Mouse (Mus musculus): ENCODE results near the gene Urm1. TPM values are rescaled to one million over a fixed set of nuclear protein-coding genes. Genes with fewer than 3 reads are reported as not detected.

The Urm1 gene
- polyA plus RNA-seq, 1 experiment from 2014 or later: 31.1 TPM

GRCm38 (mm10) chr2:29826926-29827708 lies 7.2 kb downstream of the Urm1 start:
- Histone ChIP-seq H3K27ac (ENCODE audit: low read length) (peak overlapping the region; percentile 98), H3K4me2 (replicated peaks; ENCODE audit: low read depth, low read length) (peak overlapping the region; percentile 92), H3K9me3 (ENCODE audit: low read length) (no peaks in the 10 kb centered on the region), H3K4me3 (ENCODE audit: low read length) (peak overlapping the region; percentile 91), H3K27me3 (ENCODE audit: insufficient read depth, low read length) (no peaks in the 10 kb centered on the region), H3K9ac (replicated peaks; ENCODE audit: low read length) (peak overlapping the region; percentile 92), H3K36me3 (ENCODE audit: insufficient read depth, low read length) (no peaks in the 10 kb centered on the region), H3K4me1 (ENCODE audit: insufficient read depth, low read length) (peaks cover 19% of the 10 kb centered on the region)
- whole genome bisulfite sequencing: under 1% methylated on average over 48 of the region's 48 CpGs
- ATAC-seq (ENCODE audit: low FRiP score, low TSS enrichment): peak; percentile 96

DNA sequence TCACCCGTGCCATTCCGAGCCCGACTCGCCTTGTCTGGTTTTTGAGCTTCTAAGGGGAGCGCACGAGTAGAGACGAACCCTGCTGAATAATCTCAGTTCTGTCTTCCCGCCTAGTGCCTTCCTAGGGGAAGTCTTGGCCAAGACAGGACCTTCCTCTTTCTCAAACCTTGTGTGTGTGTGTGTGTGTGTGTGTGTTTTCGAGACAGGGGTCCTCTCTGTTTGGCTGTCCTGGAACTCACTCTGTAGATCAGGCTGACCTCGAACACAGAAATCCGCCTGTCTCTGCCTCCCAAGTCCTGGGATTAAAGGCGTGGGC lies 7.8 kb downstream of the Urm1 start:
- no peaks in the 10 kb centered on the region for H3K36me3 ChIP-seq (ENCODE audit: insufficient read depth, low read length)
- peak; percentile 3; the same call in 1 of the 2 replicates for ATAC-seq (ENCODE audit: low FRiP score, low TSS enrichment)
- no peaks in the 10 kb centered on the region for H3K27me3 ChIP-seq (ENCODE audit: insufficient read depth, low read length)
- 2% methylated on average over 12 of the region's 12 CpGs for WGBS
- peak overlapping the region; percentile 91 for H3K4me3 ChIP-seq (ENCODE audit: low read length)
- peak overlapping the region; percentile 87 for H3K9ac ChIP-seq (replicated peaks; ENCODE audit: low read length)
- H3K27ac ChIP-seq (ENCODE audit: low read length): peak overlapping the region; percentile 3; the same call in 1 of the 2 replicates
- no peaks in the 10 kb centered on the region for H3K9me3 ChIP-seq (ENCODE audit: low read length)
- H3K4me2 ChIP-seq (replicated peaks; ENCODE audit: low read depth, low read length): peak overlapping the region; percentile 92
- H3K4me1 ChIP-seq (ENCODE audit: insufficient read depth, low read length): peaks cover 19% of the 10 kb centered on the region

DNA sequence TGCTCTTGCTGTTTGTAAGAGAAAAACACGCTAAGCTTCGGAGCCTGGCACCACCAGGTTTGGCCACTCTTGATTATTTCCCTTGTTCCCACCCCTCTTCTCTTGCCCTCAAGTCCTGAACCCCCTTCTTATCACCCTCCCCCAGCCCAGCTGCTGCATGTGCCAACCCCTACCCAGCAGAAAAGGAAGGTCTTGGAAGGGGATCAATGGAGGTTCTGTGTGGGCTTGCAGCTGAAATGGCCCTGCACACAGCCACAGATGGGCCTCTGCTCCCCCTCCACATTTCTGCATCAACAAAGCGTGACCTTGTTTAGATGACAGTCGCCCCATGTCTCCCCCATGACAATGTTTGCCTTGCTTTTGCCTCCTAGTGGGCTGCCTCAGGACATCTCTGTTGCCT lies 11.2 kb downstream of the Urm1 start:
- Histone ChIP-seq H3K36me3 (ENCODE audit: insufficient read depth, low read length) (0 out of 2 replicates have a peak, but pooled peaks cover 6% of the 10 kb centered on the region), H3K27me3 (ENCODE audit: insufficient read depth, low read length) (no peaks in the 10 kb centered on the region), H3K9ac (replicated peaks; ENCODE audit: low read length) (no peak overlapping the region), H3K9me3 (ENCODE audit: low read length) (no peaks in the 10 kb centered on the region), H3K4me3 (ENCODE audit: low read length) (no peak overlapping the region), H3K27ac (ENCODE audit: low read length) (no peak overlapping the region), H3K4me1 (ENCODE audit: insufficient read depth, low read length) (peaks cover 16% of the 10 kb centered on the region), H3K4me2 (replicated peaks; ENCODE audit: low read depth, low read length) (no peak overlapping the region)
- 93% methylated on average over 4 of the region's 4 CpGs for WGBS
- no peak for ATAC-seq (ENCODE audit: low FRiP score, low TSS enrichment)

- Histone ChIP-seq H3K27me3 (ENCODE audit: insufficient read depth, low read length) (no peaks in the 10 kb centered on the region), H3K4me1 (ENCODE audit: insufficient read depth, low read length) (peaks cover 2% of the 10 kb centered on the region; the same call in 1 of the 2 replicates), H3K9me3 (ENCODE audit: low read length) (no peaks in the 10 kb centered on the region), H3K9ac (replicated peaks; ENCODE audit: low read length) (no peak overlapping the region), H3K27ac (ENCODE audit: low read length) (no peak overlapping the region), H3K4me3 (ENCODE audit: low read length) (no peak overlapping the region), H3K4me2 (replicated peaks; ENCODE audit: low read depth, low read length) (no peak overlapping the region), H3K36me3 (ENCODE audit: insufficient read depth, low read length) (0 out of 2 replicates have a peak, but pooled peaks cover 16% of the 10 kb centered on the region)
- no peak for ATAC-seq (ENCODE audit: low FRiP score, low TSS enrichment)
- WGBS: 90% methylated on average over 5 of the region's 5 CpGs
These were observed 13.9 kb downstream of the Urm1 start for GRCm38 (mm10) chr2:29833796-29834195.

DNA sequence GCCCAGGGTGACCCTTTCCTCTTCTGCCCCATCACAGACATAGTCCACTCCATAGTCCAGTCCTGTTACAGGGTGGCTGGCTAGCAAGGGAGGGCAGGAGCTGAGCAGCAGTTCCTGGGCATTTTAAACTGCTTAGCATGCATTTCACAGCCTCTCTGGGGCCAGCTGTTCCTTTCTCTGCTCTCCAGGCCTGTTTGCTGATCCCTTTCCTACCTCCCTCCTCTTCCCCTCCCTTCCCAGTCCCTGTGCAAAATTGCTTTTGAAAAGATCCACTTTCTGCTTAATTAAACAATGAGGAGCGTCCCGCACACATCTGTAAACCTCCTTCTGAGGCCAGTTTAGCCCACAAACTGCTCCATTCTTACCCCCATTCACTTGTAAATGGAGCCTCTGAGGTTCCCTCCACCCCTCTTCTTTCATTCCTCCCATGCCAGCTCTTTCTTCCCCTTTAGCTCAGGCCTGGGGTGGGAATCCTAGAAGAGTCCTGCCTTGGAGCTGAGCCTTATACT lies 15.6 kb downstream of the Urm1 start:
- no peak overlapping the region for H3K4me2 ChIP-seq (replicated peaks; ENCODE audit: low read depth, low read length)
- ATAC-seq (ENCODE audit: low FRiP score, low TSS enrichment): no peak
- H3K36me3 ChIP-seq (ENCODE audit: insufficient read depth, low read length): 0 out of 2 replicates have a peak, but pooled peaks cover 16% of the 10 kb centered on the region
- no peaks in the 10 kb centered on the region for H3K27me3 ChIP-seq (ENCODE audit: insufficient read depth, low read length)
- 59% methylated on average over 2 of the region's 2 CpGs for WGBS
- no peaks in the 10 kb centered on the region for H3K9me3 ChIP-seq (ENCODE audit: low read length)
- H3K4me1 ChIP-seq (ENCODE audit: insufficient read depth, low read length): no peaks in the 10 kb centered on the region
- no peak overlapping the region for H3K27ac ChIP-seq (ENCODE audit: low read length)
- H3K4me3 ChIP-seq (ENCODE audit: low read length): no peak overlapping the region
- H3K9ac ChIP-seq (replicated peaks; ENCODE audit: low read length): no peak overlapping the region

DNA sequence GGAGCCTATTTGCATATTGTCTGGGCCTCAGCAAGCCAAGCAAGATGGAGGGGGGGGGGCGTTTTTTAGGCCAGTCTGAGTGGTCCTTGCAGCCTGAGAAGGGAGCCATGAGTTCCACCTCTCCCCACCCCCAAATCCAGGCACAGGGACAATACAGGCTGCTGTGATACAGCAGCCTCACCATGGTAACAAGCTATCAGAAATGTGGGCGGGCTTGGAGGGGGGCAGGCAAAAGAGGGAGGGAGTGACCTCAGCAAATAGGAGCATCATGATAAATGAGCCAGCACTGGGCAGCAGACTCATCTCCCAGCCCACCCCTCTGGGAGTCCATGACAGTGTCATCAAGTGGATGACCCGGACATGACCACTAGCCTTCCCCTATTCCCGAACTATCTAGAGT lies 19.6 kb downstream of the Urm1 start:
- Histone ChIP-seq H3K4me1 (ENCODE audit: insufficient read depth, low read length) (no peaks in the 10 kb centered on the region), H3K9ac (replicated peaks; ENCODE audit: low read length) (no peak overlapping the region), H3K4me2 (replicated peaks; ENCODE audit: low read depth, low read length) (no peak overlapping the region), H3K27me3 (ENCODE audit: insufficient read depth, low read length) (peaks cover 14% of the 10 kb centered on the region), H3K36me3 (ENCODE audit: insufficient read depth, low read length) (peaks cover 42% of the 10 kb centered on the region), H3K9me3 (ENCODE audit: low read length) (no peaks in the 10 kb centered on the region), H3K27ac (ENCODE audit: low read length) (no peak overlapping the region), H3K4me3 (ENCODE audit: low read length) (no peak overlapping the region)
- WGBS: 60% methylated on average over 4 of the region's 4 CpGs
- no peak for ATAC-seq (ENCODE audit: low FRiP score, low TSS enrichment)

GRCm38 (mm10) chr2:29843231-29844105 lies 23.6 kb downstream of the Urm1 start:
- WGBS: 70% methylated on average over 9 of the region's 9 CpGs
- H3K4me1 ChIP-seq (ENCODE audit: insufficient read depth, low read length): peaks cover 12% of the 10 kb centered on the region
- H3K36me3 ChIP-seq (ENCODE audit: insufficient read depth, low read length): peaks cover 32% of the 10 kb centered on the region
- no peak overlapping the region for H3K27ac ChIP-seq (ENCODE audit: low read length)
- no peak overlapping the region for H3K4me3 ChIP-seq (ENCODE audit: low read length)
- H3K9ac ChIP-seq (replicated peaks; ENCODE audit: low read length): no peak overlapping the region
- ATAC-seq (ENCODE audit: low FRiP score, low TSS enrichment): no peak
- no peaks in the 10 kb centered on the region for H3K9me3 ChIP-seq (ENCODE audit: low read length)
- H3K27me3 ChIP-seq (ENCODE audit: insufficient read depth, low read length): peaks cover 46% of the 10 kb centered on the region
- no peak overlapping the region for H3K4me2 ChIP-seq (replicated peaks; ENCODE audit: low read depth, low read length)

GRCm38 (mm10) chr2:29844115-29844514 lies 24.2 kb downstream of the Urm1 start:
- Histone ChIP-seq H3K27me3 (ENCODE audit: insufficient read depth, low read length) (peaks cover 49% of the 10 kb centered on the region), H3K9me3 (ENCODE audit: low read length) (no peaks in the 10 kb centered on the region), H3K36me3 (ENCODE audit: insufficient read depth, low read length) (peaks cover 27% of the 10 kb centered on the region), H3K4me1 (ENCODE audit: insufficient read depth, low read length) (peaks cover 12% of the 10 kb centered on the region), H3K9ac (replicated peaks; ENCODE audit: low read length) (no peak overlapping the region), H3K27ac (ENCODE audit: low read length) (no peak overlapping the region), H3K4me3 (ENCODE audit: low read length) (no peak overlapping the region), H3K4me2 (replicated peaks; ENCODE audit: low read depth, low read length) (no peak overlapping the region)
- 87% methylated on average over 2 of the region's 2 CpGs for WGBS
- ATAC-seq (ENCODE audit: low FRiP score, low TSS enrichment): no peak

DNA sequence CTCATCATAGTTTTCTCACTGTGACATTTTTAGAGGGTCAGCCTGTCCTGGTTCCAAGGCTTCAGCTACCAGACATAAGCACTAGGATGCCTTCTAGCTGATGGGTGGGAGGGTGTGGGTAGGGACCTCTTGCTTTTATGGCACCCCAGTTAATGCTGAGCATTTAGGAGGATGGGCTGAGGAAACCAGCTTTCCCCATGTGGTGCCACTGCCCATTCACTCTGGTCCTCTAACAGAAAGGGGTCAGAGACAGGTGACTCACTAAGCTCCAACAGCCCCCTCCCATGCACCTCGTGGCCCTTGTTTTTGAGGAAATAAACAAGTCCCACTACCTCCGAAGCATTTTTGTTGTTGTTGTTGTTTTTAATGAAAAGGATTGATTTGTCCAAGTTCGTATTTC lies 24.8 kb downstream of the Urm1 start:
- Histone ChIP-seq H3K36me3 (ENCODE audit: insufficient read depth, low read length) (peaks cover 27% of the 10 kb centered on the region), H3K27me3 (ENCODE audit: insufficient read depth, low read length) (peaks cover 49% of the 10 kb centered on the region), H3K4me1 (ENCODE audit: insufficient read depth, low read length) (peaks cover 12% of the 10 kb centered on the region), H3K9ac (replicated peaks; ENCODE audit: low read length) (no peak overlapping the region), H3K4me2 (replicated peaks; ENCODE audit: low read depth, low read length) (no peak overlapping the region), H3K4me3 (ENCODE audit: low read length) (no peak overlapping the region), H3K27ac (ENCODE audit: low read length) (no peak overlapping the region), H3K9me3 (ENCODE audit: low read length) (no peaks in the 10 kb centered on the region)
- no peak for ATAC-seq (ENCODE audit: low FRiP score, low TSS enrichment)
- WGBS: 16% methylated on average over 3 of the region's 3 CpGs

Measured in kidney, embryonic 16.5 days (tissue).